Mouse (Mus musculus) T-helper 1 cell (primary cell): Measurements from ENCODE around the gene Zswim1.
"Not testable (repeated sequence)": the region's sequence is repeated elsewhere in the genome, so short reads cannot be mapped to it uniquely, and the experiment has no call there.

ENCODE experiments used
- in situ Hi-C: fragments of 300-600 bp; cut with MboI, MseI; formaldehyde crosslinking; loops from one replicate; pipeline ENCODE4 v1.15.1; 2025; ENCODE audit warnings: high pct_unique_total_duplicates

The Zswim1 gene

GRCm38 (mm10) chr2:164827146-164827850 is 4.8 kb downstream of the Zswim1 start:
- in situ Hi-C loops = no loop called here

DNA sequence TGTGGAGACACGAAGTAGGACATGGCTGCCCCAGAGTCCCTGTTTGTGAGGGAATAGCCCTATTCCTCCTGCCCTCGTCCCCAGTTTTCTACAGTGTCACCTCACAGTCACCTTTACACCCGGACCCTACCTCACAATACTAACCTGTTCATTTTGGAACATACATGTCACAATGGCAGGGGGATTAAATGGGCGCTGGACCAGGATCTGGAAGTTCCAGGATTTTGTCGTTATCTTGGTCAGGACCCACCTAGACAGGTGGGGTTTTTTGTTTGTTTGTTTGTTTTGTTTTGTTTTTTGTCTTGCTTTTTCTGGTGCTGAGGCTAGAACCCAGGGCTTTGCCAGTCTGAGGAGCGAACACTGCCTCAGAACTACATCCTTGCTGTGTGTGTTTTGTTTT is 6.0 kb downstream of the Zswim1 start, which contains the start of gene Spata25:
TSS of gene Spata25 (minus strand) at position 101 of the 400 bp plus-strand sequence.
- in situ Hi-C loops = no loop called here

DNA sequence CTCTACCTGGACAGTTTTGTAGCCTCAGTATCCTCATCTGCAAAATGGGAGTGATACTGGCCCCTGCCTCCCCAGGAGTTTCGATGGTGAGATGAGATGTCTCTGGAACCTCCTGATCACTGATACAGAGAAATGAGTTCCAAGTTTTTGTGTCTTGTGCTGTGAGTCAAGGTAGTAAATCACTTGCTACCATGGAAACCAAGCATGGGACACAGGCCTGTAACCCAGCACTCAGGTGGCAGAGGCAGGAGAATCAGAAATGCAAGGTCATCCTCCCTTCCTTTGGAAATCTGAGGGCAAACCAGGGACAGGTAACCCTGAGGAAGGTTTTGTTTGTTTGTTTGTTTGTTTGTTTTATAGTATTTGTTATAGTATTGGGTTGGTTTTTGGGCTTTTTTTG is 6.6 kb downstream of the Zswim1 start:
- in situ Hi-C loops = no loop called here

GRCm38 (mm10) chr2:164831029-164831428 is 8.5 kb downstream of the Zswim1 start:
- in situ Hi-C loops = no loop called here

DNA sequence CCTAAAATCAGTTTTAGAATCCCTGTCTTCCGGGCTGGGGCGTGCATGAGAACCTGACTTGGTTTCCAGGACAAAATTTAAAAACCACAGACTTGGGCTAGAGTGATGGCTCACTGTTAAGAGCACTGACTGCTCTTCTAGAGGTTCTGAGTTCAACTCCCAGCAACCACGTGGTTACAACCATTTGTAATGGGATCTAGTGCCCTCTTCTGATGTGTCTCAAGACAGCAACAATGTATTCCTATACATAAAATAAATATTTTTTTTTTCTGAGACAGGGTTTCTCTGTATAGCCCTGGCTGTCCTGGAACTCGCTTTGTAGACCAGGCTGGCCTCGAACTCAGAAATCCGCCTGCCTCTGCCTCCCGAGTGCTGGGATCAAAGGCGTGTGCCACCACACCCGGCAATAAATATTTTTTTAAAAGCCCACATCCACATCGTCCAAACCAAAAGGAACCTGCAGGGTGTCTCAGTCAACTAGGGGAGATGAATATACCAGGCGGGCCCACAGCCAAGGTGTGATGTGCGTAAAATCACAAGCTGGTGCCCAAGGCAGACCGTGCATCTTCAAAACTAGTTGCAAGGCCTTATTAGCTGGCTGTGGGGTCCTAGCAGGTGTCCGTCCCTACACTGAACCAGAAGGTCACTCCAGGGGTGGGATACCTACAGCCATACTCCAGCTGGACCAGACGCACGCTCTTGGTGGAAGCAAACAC is 9.7 kb downstream of the Zswim1 start:
- in situ Hi-C loops = no loop called here

- in situ Hi-C loops = no loop called here
Measured at GRCm38 (mm10) chr2:164832748-164833301, 10.3 kb downstream of the Zswim1 start, which contains the start of gene Ctsa. Gene Ctsa (plus strand): TSS chr2:164832873.

DNA sequence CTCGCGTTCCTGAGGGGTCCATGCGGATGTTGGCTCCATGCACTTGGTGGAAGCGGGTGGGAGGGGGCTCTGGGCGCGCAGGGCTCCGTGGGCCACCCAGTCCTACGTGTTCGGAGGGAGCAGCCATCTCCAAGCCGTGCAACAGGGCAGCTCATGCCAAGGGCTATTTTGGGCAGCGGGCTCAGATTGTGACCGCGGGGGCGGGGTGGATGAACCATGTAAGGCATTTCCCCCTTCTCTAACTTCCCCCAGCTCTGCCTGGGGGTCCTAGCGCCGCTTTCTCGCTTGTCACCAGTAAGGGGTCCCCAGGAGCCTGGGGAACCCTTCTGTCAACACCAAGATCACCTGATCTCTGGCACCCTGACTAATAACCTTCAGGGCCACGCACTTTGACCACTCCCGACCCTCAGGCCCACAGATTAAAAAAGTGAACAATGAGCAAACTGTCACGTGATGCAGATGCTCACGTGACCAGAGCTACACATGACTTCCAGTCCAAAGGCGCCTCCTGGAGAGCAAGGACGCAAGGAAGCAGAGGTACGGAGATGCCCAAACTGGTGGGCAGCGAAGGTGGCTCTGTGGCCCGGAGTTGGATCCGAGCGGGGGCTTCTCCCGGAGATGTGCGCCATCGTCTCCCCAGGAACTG is 11.0 kb downstream of the Zswim1 start, which contains the start of gene Neurl2:
TSS of gene Neurl2 (minus strand) at position 143 of the 646 bp plus-strand sequence.
- in situ Hi-C loops = no loop called here

DNA sequence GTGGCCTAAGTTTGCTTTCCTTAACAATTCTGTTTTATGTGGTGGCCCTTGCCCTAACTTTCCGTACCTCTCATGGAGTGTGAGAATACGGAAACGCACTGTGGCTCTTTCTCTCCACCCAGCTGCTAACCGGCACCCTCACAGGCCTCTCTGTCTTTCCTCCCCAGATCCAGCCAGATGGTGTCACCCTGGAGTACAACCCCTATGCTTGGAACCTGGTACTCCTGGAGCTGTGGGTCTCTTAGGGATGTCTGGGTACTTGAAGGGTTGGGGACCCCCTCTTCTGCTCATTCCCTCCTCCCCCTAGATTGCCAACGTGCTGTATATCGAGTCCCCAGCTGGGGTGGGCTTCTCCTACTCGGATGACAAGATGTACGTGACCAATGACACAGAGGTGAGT is 12.0 kb downstream of the Zswim1 start:
- in situ Hi-C loops = no loop called here

GRCm38 (mm10) chr2:164835164-164835563 is 12.7 kb downstream of the Zswim1 start:
- in situ Hi-C loops = no loop called here

- in situ Hi-C loops = no loop called here
Measured at GRCm38 (mm10) chr2:164845782-164846181, 23.3 kb downstream of the Zswim1 start.

GRCm38 (mm10) chr2:164850061-164850460 is 27.6 kb downstream of the Zswim1 start:
- in situ Hi-C loops = no loop called here

DNA sequence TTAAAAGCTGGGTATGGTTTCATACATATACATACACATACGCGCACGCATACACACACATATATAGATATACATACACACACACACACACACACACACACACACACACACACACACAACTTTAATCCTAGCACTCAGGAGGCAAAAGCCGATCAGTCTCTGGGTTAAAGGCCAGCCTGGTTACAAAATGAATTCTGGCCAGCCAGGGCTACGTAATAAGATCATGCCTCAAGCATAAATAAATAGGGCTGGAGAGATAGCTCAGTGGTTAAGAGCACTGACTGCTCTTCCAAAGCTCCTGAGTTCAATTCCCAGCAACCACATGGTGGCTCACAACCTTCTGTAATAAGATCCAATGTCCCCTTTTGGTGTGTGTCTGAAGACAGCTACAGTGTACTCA is 33.1 kb downstream of the Zswim1 start:
- in situ Hi-C loops = not testable (repeated sequence)

DNA sequence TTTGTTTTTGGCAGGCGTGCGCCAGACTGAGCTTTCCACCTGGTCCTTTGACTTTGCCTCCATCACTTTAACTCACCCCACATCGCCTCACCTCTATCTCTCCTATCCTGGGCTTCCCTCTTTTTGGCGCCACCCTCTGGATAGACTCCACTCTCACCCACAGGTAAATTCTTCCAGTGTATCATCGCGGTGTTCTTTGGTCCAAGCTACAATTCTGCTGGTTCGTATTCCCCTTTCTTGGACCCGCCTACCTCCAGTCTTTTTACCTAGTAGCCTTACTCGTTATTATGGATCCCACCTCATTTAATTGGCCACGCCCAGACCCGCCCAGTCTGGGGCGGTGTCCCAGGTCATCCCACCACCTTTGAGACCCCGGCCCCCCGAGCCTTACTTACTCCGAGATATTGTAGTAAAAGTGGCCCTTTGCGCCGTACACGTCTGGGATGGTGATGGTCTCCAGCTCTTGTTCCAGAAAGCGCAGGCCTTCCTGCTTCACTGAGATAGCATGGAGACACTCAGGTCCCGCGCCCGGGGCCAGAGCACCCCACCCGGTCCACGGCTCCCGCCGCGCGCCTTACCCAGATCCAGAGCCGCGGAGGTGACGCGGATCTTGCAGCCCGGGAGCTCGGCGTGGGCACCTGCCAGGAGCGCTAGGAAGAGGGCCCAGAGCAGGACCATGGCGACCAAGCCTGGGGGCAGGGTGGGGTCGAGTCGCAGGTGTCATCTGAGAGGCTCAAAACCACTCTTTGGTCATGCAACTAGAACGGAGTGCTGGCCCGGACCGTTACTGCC is 34.0 kb downstream of the Zswim1 start:
- in situ Hi-C loops = no loop called here

GRCm38 (mm10) chr2:164857101-164857821 is 34.8 kb downstream of the Zswim1 start, which contains the start of gene Pltp:
Gene Pltp (minus strand): TSS chr2:164857711.
- in situ Hi-C loops = no loop called here

DNA sequence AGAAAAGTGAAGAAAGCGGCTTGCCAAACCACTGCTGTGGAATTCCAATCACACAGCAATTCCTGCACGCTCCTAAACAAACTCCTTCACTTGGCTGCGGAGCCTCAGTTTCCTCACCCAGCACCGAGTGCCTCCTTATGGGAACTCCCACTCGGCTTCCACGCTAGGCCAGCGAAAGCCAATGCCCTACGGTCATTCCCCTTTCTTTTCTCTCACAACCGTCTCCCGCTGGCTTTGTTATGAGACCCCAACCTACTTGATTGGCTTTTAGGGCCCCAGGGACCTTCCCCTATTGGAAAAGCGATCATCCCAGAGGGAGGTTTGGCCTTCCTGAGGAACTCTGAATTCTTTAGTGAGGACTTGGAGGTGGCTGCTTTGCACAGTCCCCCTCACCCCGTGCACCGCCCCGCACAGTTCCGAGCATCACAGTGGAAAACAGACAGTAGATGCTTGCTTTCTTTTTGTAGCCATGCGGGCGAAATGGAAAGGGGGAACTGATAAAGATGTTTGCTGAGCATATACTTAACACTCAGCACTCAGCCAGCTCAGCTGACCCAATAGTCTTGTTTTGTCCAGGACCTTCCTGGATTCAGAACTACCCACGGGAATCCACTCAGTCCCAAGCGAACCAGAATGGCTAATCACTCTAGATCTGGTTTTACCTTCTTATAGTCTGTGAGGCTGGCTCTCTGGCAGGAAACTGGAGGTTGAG is 35.5 kb downstream of the Zswim1 start:
- in situ Hi-C loops = no loop called here

- in situ Hi-C loops = no loop called here
Measured at GRCm38 (mm10) chr2:164859155-164859554, 36.7 kb downstream of the Zswim1 start.

DNA sequence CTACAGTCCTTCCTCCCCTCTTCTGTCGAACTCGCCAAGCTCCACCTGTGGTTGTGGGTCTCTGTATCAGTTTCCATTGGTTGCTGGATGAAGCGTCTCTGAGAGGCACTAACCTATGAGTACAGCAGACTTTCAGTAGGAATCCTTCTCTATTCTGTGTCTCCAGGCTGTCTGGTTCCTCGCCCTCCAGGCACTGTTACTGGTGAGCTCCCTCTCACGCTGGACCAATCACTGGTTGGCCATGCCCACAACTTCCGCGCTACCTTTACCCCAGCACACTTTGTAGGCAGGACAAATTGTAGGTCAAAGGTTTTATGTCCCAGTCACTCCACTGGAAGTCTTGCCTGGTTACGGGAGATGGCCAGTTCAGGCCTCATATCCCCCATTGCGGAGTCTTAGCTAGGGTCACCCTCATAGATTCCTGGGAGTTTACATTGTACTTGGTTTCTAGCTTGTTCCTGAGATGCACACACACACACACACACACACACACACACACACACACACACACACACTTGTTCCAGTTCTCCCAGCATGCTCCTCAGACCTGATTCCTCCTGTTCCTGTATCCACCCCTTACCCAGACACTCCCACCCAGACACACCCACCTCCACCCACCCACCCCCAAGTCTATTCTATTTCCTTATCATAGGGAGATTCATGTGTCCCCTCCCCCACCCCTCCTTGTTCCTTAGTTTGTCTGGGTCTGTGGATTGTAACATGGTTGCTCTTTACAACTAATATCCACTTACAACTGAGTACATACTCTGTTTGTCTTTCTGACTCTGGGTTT is 37.4 kb downstream of the Zswim1 start:
- in situ Hi-C loops = no loop called here

DNA sequence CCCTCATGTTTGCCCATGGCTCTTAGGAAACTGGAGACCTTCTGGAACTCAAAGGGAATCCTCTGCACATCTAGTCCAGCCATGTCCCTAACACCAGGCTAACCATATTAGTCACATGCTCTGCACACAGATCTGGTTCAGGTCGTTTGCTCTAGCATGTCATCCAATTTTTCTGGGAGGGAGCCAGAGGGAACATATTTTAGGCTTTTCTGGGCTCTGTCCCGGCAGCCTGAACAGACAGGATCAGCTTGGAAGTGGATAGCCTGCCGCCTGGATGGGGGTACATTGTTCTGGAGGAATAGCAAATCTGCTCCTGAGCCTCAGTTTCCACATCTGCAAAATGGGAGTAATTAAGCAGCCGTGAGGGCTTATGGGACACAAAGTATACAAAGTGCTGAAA is 38.6 kb downstream of the Zswim1 start:
- in situ Hi-C loops = no loop called here

DNA sequence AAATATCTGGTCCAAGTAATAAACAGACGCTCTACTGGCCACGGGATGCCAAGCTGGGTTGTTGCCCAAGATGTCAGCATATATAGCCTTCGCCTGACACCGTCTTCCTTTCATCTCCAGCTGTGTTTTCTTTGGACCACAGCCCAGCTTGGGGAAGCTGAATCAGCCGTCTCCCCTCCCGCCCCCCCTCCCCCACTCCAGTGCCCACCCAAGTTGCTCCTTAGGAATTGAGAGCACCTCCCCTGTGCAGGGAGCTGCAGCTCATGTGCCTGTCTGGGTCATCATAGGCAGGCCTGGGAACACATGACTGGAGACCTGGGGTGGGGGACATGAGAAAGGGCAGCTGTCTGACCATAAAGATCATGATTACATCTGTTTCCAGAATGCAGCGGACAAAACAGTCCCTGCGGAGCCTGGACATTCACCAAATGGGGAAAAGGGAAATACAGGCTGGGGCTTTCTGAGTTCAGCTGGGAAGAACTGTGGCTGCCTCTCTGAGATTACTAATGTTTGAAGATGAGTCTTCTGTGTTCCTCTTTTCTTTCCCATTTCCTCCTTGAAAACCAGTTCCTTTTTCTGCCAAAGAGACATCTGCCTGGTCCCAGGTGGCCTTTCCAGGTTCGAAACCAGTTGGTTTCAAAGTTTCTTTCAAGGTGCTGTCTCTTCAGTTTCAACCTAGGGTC is 39.8 kb downstream of the Zswim1 start:
- in situ Hi-C loops = no loop called here
